Mouse (Mus musculus): ENCODE data around the gene Ccdc96.

GRCm38 (mm10) chr5:36529698-36530097, 45.3 kb downstream of the Ccdc96 start:
- TF ChIP-seq CTCF (conservative IDR thresholded peaks at IDR 0.05; ENCODE audit: low read length), result no peak
- TF ChIP-seq POU5F1 (IDR thresholded peaks at IDR 0.05; ENCODE audit: borderline replicate concordance, low read length), result no peak
- TF ChIP-seq NANOG (IDR thresholded peaks at IDR 0.05; ENCODE audit: borderline replicate concordance, low read length), result no peak

Data from E14TG2a.4 (cell line).